Mouse (Mus musculus): ENCODE data around the gene Ripk1. TPM values are rescaled to one million over a fixed set of nuclear protein-coding genes. Genes with fewer than 3 reads are reported as not detected.
"Not testable (repeated sequence)": the region's sequence is repeated elsewhere in the genome, so short reads cannot be mapped to it uniquely, and the experiment has no call there.

Gene Ripk1
- polyA plus RNA-seq, 1 experiment from 2014 or later, result 8.3 TPM

- WGBS, result 92% methylated on average over 1 of the region's 1 CpGs
- H3K36me3 ChIP-seq, result peaks cover 19% of the 10 kb centered on the region; the same call in 1 of the 2 replicates
- ATAC-seq (replicated peaks; ENCODE audit: insufficient number of reproducible peaks, insufficient read depth, low FRiP score, low read depth), result no peak
Observed at GRCm38 (mm10) chr13:34057252-34057651, 55.1 kb downstream of the Ripk1 start.

GRCm38 (mm10) chr13:34060061-34060460, 57.9 kb downstream of the Ripk1 start:
- Histone ChIP-seq H3K9ac (no peak overlapping the region), H3K36me3 (peaks cover 27% of the 10 kb centered on the region; the same call in 1 of the 2 replicates), H3K4me3 (no peak overlapping the region), H3K9me3 (replicated peaks) (no peaks in the 10 kb centered on the region), H3K27me3 (no peaks in the 10 kb centered on the region), H3K4me1 (replicated peaks) (no peaks in the 10 kb centered on the region), H3K27ac (no peak overlapping the region), H3K4me2 (no peak overlapping the region)
- WGBS, result 71% methylated on average over 9 of the region's 9 CpGs
- ATAC-seq (replicated peaks; ENCODE audit: insufficient number of reproducible peaks, insufficient read depth, low FRiP score, low read depth), result no peak

More at GRCm38 (mm10) chr13:34057252-34057651, 55.1 kb downstream of the Ripk1 start:
- no peaks in the 10 kb centered on the region for H3K27me3 ChIP-seq
- H3K4me1 ChIP-seq (replicated peaks), result no peaks in the 10 kb centered on the region
- no peak overlapping the region for H3K27ac ChIP-seq
- H3K9me3 ChIP-seq (replicated peaks), result no peaks in the 10 kb centered on the region
- H3K9ac ChIP-seq, result no peak overlapping the region
- H3K4me3 ChIP-seq, result no peak overlapping the region
- H3K4me2 ChIP-seq, result no peak overlapping the region

- WGBS, result 87% methylated on average over 10 of the region's 10 CpGs
- no peak for ATAC-seq (replicated peaks; ENCODE audit: insufficient number of reproducible peaks, insufficient read depth, low FRiP score, low read depth)
- Histone ChIP-seq H3K4me1 (replicated peaks) (peaks cover 4% of the 10 kb centered on the region), H3K27ac (no peak overlapping the region), H3K36me3 (peaks cover 14% of the 10 kb centered on the region; the same call in 1 of the 2 replicates), H3K9me3 (replicated peaks) (no peaks in the 10 kb centered on the region), H3K27me3 (no peaks in the 10 kb centered on the region), H3K4me3 (no peak overlapping the region), H3K9ac (no peak overlapping the region), H3K4me2 (no peak overlapping the region)
Observed at GRCm38 (mm10) chr13:34062466-34062865, 60.3 kb downstream of the Ripk1 start.

GRCm38 (mm10) chr13:34066351-34066750, 64.2 kb downstream of the Ripk1 start:
- no peak for ATAC-seq (replicated peaks; ENCODE audit: insufficient number of reproducible peaks, insufficient read depth, low FRiP score, low read depth)
- Histone ChIP-seq H3K27ac (no peak overlapping the region), H3K4me1 (replicated peaks) (peaks cover 6% of the 10 kb centered on the region), H3K36me3 (peaks cover 17% of the 10 kb centered on the region), H3K27me3 (no peaks in the 10 kb centered on the region), H3K4me3 (no peak overlapping the region), H3K4me2 (no peak overlapping the region), H3K9me3 (replicated peaks) (no peaks in the 10 kb centered on the region), H3K9ac (no peak overlapping the region)
- WGBS, result 73% methylated on average over 1 of the region's 1 CpGs

- H3K4me2 ChIP-seq, result no peak overlapping the region
- peaks cover 6% of the 10 kb centered on the region for H3K4me1 ChIP-seq (replicated peaks)
- no peaks in the 10 kb centered on the region for H3K9me3 ChIP-seq (replicated peaks)
- peaks cover 17% of the 10 kb centered on the region for H3K36me3 ChIP-seq
- H3K9ac ChIP-seq, result no peak overlapping the region
- no peaks in the 10 kb centered on the region for H3K27me3 ChIP-seq
- H3K4me3 ChIP-seq, result no peak overlapping the region
- 67% methylated on average over 4 of the region's 4 CpGs for WGBS
- no peak overlapping the region for H3K27ac ChIP-seq
- no peak for ATAC-seq (replicated peaks; ENCODE audit: insufficient number of reproducible peaks, insufficient read depth, low FRiP score, low read depth)
Observed at GRCm38 (mm10) chr13:34070296-34070695, 68.1 kb downstream of the Ripk1 start.

- WGBS, result 89% methylated on average over 6 of the region's 6 CpGs
- Histone ChIP-seq H3K9me3 (replicated peaks) (no peaks in the 10 kb centered on the region), H3K9ac (no peak overlapping the region), H3K27me3 (no peaks in the 10 kb centered on the region), H3K27ac (no peak overlapping the region), H3K36me3 (peaks cover 22% of the 10 kb centered on the region), H3K4me1 (replicated peaks) (peaks cover 12% of the 10 kb centered on the region), H3K4me2 (no peak overlapping the region), H3K4me3 (no peak overlapping the region)
- ATAC-seq (replicated peaks; ENCODE audit: insufficient number of reproducible peaks, insufficient read depth, low FRiP score, low read depth), result no peak
Observed at GRCm38 (mm10) chr13:34071836-34072235, 69.7 kb downstream of the Ripk1 start.

GRCm38 (mm10) chr13:34072847-34073246, 70.7 kb downstream of the Ripk1 start:
- Histone ChIP-seq H3K4me3 (no peak overlapping the region), H3K36me3 (peaks cover 22% of the 10 kb centered on the region), H3K4me2 (no peak overlapping the region), H3K27me3 (no peaks in the 10 kb centered on the region), H3K9me3 (replicated peaks) (no peaks in the 10 kb centered on the region), H3K27ac (no peak overlapping the region), H3K9ac (no peak overlapping the region), H3K4me1 (replicated peaks) (peaks cover 10% of the 10 kb centered on the region)
- WGBS, result 66% methylated on average over 3 of the region's 3 CpGs
- ATAC-seq (replicated peaks; ENCODE audit: insufficient number of reproducible peaks, insufficient read depth, low FRiP score, low read depth), result no peak

GRCm38 (mm10) chr13:34074441-34074840, 72.3 kb downstream of the Ripk1 start:
- H3K4me3 ChIP-seq; ATAC-seq (replicated peaks; ENCODE audit: insufficient number of reproducible peaks, insufficient read depth, low FRiP score, low read depth); H3K9me3 ChIP-seq (replicated peaks); H3K27me3 ChIP-seq; H3K27ac ChIP-seq; H3K9ac ChIP-seq; H3K4me2 ChIP-seq: not testable (repeated sequence)
- Histone ChIP-seq H3K36me3 (peaks cover 16% of the 10 kb centered on the region), H3K4me1 (replicated peaks) (peaks cover 17% of the 10 kb centered on the region)
- 90% methylated on average over 11 of the region's 17 CpGs for WGBS

GRCm38 (mm10) chr13:34075893-34076292, 73.7 kb downstream of the Ripk1 start:
- WGBS, result 80% methylated on average over 6 of the region's 6 CpGs
- not testable (repeated sequence) for ATAC-seq (replicated peaks; ENCODE audit: insufficient number of reproducible peaks, insufficient read depth, low FRiP score, low read depth); H3K4me2 ChIP-seq; H3K9ac ChIP-seq; H3K27ac ChIP-seq; H3K4me3 ChIP-seq; H3K9me3 ChIP-seq (replicated peaks); H3K27me3 ChIP-seq
- Histone ChIP-seq H3K36me3 (peaks cover 16% of the 10 kb centered on the region), H3K4me1 (replicated peaks) (peaks cover 17% of the 10 kb centered on the region)

GRCm38 (mm10) chr13:34076561-34077491, 74.7 kb downstream of the Ripk1 start:
- no peak for ATAC-seq (replicated peaks; ENCODE audit: insufficient number of reproducible peaks, insufficient read depth, low FRiP score, low read depth)
- WGBS, result 45% methylated on average over 20 of the region's 20 CpGs
- Histone ChIP-seq H3K9me3 (replicated peaks) (no peaks in the 10 kb centered on the region), H3K27ac (no peak overlapping the region), H3K36me3 (peaks cover 11% of the 10 kb centered on the region; the same call in 1 of the 2 replicates), H3K4me3 (peak overlapping the region; percentile 72), H3K9ac (peak overlapping the region; percentile 75), H3K4me2 (peak overlapping the region; percentile 94), H3K27me3 (no peaks in the 10 kb centered on the region), H3K4me1 (replicated peaks) (peaks cover 17% of the 10 kb centered on the region)

- Histone ChIP-seq H3K4me2 (peak within 1 kb of the TSS; percentile 94), H3K4me1 (replicated peaks) (peaks cover 17% of the 10 kb centered on the region), H3K9ac (peak within 1 kb of the TSS; percentile 75), H3K9me3 (replicated peaks) (no peaks in the 10 kb centered on the region), H3K27me3 (no peaks in the 10 kb centered on the region), H3K36me3 (peaks cover 11% of the 10 kb centered on the region; the same call in 1 of the 2 replicates), H3K4me3 (peak within 1 kb of the TSS; percentile 72), H3K27ac (peak within 1 kb of the TSS; percentile 68)
- WGBS, result under 1% methylated on average over 41 of the region's 45 CpGs
- peak; percentile 92 for ATAC-seq (replicated peaks; ENCODE audit: insufficient number of reproducible peaks, insufficient read depth, low FRiP score, low read depth)
Observed at GRCm38 (mm10) chr13:34077492-34078271, 75.5 kb downstream of the Ripk1 start, which contains the start of gene Tubb2a. Gene Tubb2a (minus strand): TSS chr13:34078007.

Data from heart, embryonic 15.5 days (tissue).